Mouse (Mus musculus) right cerebral cortex, adult 18-20 months (tissue): ENCODE measurements at regions not wholly inside any gene's neighbourhood (a gene's known extent, or its start where the extent isn't known, plus 50 kb on each side); places are given as distances from the start of the nearest gene placed in this dataset.

Experiments
- DNase-seq: peaks from one replicate; pipeline ENCODE4 v3.0.0; 2022; ENCODE audit warnings: mixed read lengths

DNA sequence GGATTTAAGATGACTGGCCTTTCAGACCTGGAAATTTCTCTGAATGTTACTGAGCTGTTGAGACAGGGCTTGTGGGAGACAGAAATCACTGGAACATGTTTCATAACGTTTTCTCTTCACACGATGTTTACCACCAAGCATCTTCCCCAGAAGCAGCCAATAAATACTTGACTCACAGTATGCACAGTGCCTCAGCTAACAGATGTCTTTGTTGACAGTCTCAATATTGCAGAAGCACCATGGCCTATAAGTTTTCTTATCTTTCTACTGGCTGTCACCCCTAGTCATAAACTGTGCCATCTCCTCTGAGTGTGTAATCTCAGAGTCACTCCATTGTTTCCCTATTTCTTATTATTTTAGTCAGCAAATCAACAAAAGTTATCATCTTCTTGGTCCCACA is 187.9 kb upstream of the Gm38303 start:
- DNase-seq, result no peak

DNA sequence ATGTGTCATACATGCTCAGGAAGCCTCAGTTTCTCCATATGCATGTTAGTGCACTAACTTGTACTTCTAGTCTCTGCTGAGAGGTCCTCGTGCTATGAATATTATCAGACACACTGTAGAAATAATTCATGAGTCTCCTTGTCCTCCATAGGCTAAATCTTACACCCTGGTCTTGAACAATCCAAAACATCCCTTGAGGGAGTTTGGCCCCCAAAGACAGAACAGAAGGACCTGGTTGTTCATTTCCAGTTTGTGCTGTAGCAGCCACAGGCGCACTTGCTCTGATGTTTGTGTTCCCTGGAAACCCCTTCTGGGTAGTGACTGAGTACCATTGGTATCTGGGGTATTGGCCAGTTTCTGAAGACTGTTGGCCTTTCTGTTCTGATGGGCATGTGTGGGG is 176.7 kb upstream of the Gm38303 start:
- DNase-seq, result no peak

DNA sequence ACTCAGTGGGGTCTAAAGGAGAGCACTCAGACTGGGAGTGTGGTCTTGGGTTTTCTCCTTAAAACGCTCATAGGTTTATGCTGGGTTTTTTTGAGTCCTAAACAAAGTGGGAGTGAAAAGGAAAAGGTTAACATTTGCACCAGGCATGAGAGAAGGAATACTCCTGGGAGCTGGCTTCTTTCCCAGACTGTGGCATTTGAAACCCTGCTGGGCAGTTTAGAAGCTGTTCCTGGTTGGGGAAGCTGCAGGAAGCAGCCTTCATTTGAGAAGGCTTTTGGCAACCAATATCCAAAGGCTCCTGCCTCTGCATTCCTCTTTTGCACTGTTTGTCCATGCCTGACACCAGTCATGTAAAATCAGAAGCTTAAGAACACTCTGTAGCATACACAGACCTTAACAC is 175.9 kb upstream of the Gm38303 start:
- DNase-seq, result peak; percentile 42
